Mouse (Mus musculus): ENCODE measurements around the gene E2f8. TPM values are rescaled to one million over a fixed set of nuclear protein-coding genes. Genes with fewer than 3 reads are reported as not detected.

The E2f8 gene
- total RNA-seq, 2 experiments from 2014 or later: 0.25 to 0.84 TPM

DNA sequence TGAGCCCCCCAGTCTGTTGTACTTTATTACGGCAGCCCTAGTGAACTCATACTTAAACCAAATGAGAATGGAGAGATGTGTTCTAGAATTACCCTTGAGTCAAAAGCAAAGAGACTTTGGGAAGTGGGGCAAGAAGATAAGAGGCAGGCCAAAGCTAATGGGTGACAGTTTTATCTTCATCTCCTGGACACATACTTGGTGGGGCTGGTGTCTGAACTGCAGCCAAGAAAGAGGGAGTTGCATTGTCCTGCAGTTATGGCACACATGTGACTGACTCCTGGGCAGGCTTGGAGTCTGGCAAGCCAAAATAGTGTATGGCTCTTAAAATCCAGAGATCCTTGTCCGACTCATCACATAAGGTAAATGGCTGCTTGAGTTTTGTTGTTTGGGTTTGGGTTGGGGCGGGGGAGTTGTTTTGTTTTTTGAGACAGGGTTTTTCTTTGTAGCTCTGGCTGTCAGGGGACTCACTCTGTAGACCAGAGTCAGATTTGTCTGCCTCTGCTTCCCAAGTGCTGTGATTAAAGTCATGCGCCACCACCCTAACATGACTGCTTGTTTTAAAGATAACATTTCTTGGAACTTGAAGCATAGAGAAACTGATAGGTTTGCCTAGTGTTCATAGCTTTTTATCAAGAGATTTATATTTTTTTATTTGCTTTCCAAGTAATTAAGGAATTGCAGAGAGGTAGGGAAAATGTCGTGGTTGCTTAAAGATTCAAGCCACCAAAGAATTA, 52.1 kb downstream of the E2f8 start:
- intact Hi-C loops (cut with DNase I): no loop called here
- no peak for DNase-seq

DNA sequence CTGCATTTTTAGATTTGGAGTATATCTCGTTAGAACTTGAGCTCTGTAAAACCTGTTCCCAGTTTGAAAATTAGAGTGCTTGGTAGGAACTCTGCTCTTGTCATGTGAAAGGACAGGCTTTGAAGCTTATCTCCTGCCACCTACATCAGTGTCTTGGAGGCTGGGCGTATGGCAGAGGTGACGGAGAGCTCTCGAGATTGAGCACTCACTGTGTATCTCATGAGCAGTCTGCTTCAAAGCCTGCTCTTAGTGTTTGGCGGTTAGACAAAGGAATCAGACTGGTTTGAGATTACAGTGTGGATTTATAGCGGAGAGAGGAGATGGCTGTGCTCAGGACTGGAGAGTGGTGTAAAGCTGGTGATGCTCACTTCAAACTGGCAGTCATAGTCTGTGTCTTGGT, 56.2 kb downstream of the E2f8 start:
- no peak for DNase-seq
- intact Hi-C loops (cut with DNase I): no loop called here

DNA sequence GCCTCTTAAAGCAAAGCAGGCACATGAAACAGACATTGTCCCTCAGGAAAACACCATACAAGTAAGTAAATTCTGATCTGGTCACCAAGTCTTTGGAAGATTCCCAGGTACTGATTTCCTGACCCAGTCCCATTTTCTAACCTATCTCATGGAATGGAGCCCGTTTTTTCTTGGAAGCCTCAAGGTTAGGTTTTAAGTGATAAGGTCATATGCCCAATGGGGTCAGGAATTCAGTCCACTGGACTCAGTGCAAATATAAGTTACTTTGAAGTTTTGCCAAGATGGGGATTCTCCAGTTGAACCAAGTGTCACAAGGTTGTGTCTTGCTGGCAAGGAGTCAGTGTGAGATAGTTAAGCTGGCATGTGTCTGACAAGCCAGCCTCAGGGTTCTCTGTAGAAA, 56.7 kb downstream of the E2f8 start:
- no peak for DNase-seq
- intact Hi-C loops (cut with DNase I): no loop called here

DNA sequence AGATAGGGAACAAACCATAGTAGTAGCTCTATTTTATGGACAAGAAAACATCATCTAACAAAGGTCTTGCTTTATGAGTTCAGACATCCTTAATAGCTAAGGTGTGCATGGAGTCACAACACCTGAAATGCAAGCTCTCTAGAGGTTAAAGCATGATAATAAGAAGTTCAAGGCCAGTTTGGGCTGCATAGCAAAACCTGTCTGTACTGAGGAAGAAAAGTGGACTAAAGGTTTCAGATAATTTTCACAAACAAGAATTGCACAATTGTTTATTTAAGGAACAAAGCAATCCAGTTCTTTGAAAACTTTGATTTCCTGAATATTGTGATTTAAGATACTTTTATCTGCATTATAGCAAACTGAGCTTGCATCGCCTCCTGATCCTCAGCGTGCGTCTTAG, 57.8 kb downstream of the E2f8 start:
- no peak for DNase-seq
- intact Hi-C loops (cut with DNase I): no loop called here

DNA sequence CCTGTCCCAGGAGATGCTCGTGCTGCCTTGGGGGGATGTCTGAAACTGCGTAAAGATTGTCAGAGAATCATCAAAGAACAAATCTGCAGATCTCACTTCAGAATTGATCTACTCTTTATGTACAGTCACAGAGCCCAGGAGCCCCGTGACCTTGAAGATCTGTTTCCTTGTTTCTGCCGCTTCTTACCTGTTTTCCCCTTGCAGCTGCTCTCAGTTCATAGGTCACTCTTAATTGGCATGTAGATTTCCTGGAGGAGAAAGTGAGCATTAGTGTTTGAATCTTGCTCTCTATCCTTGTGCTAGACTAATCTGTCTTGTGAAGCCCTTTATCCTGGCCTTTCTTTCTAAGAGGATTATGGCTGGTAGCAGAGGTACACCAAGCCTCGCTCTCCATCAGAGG, 59.7 kb downstream of the E2f8 start:
- no peak for DNase-seq
- intact Hi-C loops (cut with DNase I): no loop called here

Other genes starting within 250 kb of the E2f8 start
- not detected for gene Mrgprb3, start 237.8 kb downstream of the E2f8 start, total RNA-seq (2021)
- gene Zdhhc13, start 92.6 kb downstream of the E2f8 start, total RNA-seq (2021): 1 to 10 TPM; 2.5 to 4.8 TPM
- gene Csrp3, start 33.6 kb downstream of the E2f8 start, total RNA-seq (2021): 100 to 1,000 TPM in 1 of 2 experiments, 10 to 100 TPM in 1; 57.7 to 182 TPM
- 10 to 100 TPM; 21.8 to 23.9 TPM for gene Nav2, start 27.1 kb upstream of the E2f8 start, total RNA-seq (2021)